Mouse (Mus musculus): ENCODE measurements at regions not wholly inside any gene's neighbourhood (a gene's known extent, or its start where the extent isn't known, plus 50 kb on each side); places are given as distances from the start of the nearest gene placed in this dataset.
"Not testable (repeated sequence)": the region's sequence is repeated elsewhere in the genome, so short reads cannot be mapped to it uniquely, and the experiment has no call there.

GRCm38 (mm10) chr5:134046086-134046485, 53.4 kb upstream of the Castor2 start:
- no peak for DNase-seq (ENCODE audit: low spot score in 2 of 2)

GRCm38 (mm10) chr5:134042938-134043337, 56.6 kb upstream of the Castor2 start:
- not testable (repeated sequence) for DNase-seq (ENCODE audit: low spot score in 2 of 2)

- peak; percentile 65 to 76 for DNase-seq (ENCODE audit: low spot score in 2 of 2)
Measured at GRCm38 (mm10) chr5:134027316-134027966, 72.1 kb upstream of the Castor2 start.

- no peak for DNase-seq (ENCODE audit: low spot score in 2 of 2)
Measured at GRCm38 (mm10) chr5:134019651-134020432, 79.7 kb upstream of the Castor2 start.

- peak; percentile 62 to 65 for DNase-seq (ENCODE audit: low spot score in 2 of 2)
Measured at GRCm38 (mm10) chr5:134014257-134015163, 85.0 kb upstream of the Castor2 start.

GRCm38 (mm10) chr5:134013206-134013605, 86.3 kb upstream of the Castor2 start:
- no peak for DNase-seq (ENCODE audit: low spot score in 2 of 2)

- DNase-seq (ENCODE audit: low spot score in 2 of 2): no peak
Measured at GRCm38 (mm10) chr5:134009843-134010242, 89.7 kb upstream of the Castor2 start.

- DNase-seq (ENCODE audit: low spot score in 2 of 2): no peak
Measured at GRCm38 (mm10) chr5:134007127-134007771, 92.3 kb upstream of the Castor2 start.

- DNase-seq (ENCODE audit: low spot score in 2 of 2): peak; percentile 87 to 90
Measured at GRCm38 (mm10) chr5:134006470-134007126, 92.9 kb upstream of the Castor2 start.

GRCm38 (mm10) chr5:134006001-134006400, 93.5 kb upstream of the Castor2 start:
- DNase-seq (ENCODE audit: low spot score in 2 of 2): no peak

GRCm38 (mm10) chr5:134000100-134000499, 99.4 kb upstream of the Castor2 start:
- DNase-seq (ENCODE audit: low spot score in 2 of 2): no peak

- no peak for DNase-seq (ENCODE audit: low spot score in 2 of 2)
Measured at GRCm38 (mm10) chr5:133999698-134000097, 99.8 kb upstream of the Castor2 start.

- DNase-seq (ENCODE audit: low spot score in 2 of 2): no peak
Measured at GRCm38 (mm10) chr5:133991994-133992393, 107.5 kb upstream of the Castor2 start.

GRCm38 (mm10) chr5:133991556-133991955, 108.0 kb upstream of the Castor2 start:
- DNase-seq (ENCODE audit: low spot score in 2 of 2): peak; percentile 57 to 67

- peak in 1 of 2 experiments; percentile 31 for DNase-seq (ENCODE audit: low spot score in 2 of 2)
Measured at GRCm38 (mm10) chr5:133983249-133983966, 116.1 kb upstream of the Castor2 start.

GRCm38 (mm10) chr5:133970421-133970914, 129.0 kb upstream of the Castor2 start:
- DNase-seq (ENCODE audit: low spot score in 2 of 2): no peak

- DNase-seq (ENCODE audit: low spot score in 2 of 2): no peak
Measured at GRCm38 (mm10) chr5:133963301-133963700, 136.2 kb upstream of the Castor2 start.

GRCm38 (mm10) chr5:133940841-133941240, 158.7 kb upstream of the Castor2 start:
- DNase-seq (ENCODE audit: low spot score in 2 of 2): peak; percentile 77 to 87

- DNase-seq (ENCODE audit: low spot score in 2 of 2): no peak
Measured at GRCm38 (mm10) chr5:133940030-133940429, 159.5 kb upstream of the Castor2 start.

Data from right cerebral cortex, postnatal 10 days (tissue).